Mouse (Mus musculus): Measurements from ENCODE around the gene 4933416C03Rik. TPM values are rescaled to one million over a fixed set of nuclear protein-coding genes. Genes with fewer than 3 reads are reported as not detected.
A peak's percentile ranks its signal among the peaks of the same experiment; 100 is the strongest.

The 4933416C03Rik gene
- total RNA-seq (2014; fragmentation: Nextera tagmentation), result not detected in 2 replicates
- total RNA-seq (2017), result not detected in 2 replicates

- ATAC-seq (replicated peaks; ENCODE audit: poor library complexity, severe bottlenecking), result no peak
Measured at GRCm38 (mm10) chr10:116113867-116114474, at the start of gene 4933416C03Rik. Gene 4933416C03Rik (minus strand): TSS chr10:116113917.

DNA sequence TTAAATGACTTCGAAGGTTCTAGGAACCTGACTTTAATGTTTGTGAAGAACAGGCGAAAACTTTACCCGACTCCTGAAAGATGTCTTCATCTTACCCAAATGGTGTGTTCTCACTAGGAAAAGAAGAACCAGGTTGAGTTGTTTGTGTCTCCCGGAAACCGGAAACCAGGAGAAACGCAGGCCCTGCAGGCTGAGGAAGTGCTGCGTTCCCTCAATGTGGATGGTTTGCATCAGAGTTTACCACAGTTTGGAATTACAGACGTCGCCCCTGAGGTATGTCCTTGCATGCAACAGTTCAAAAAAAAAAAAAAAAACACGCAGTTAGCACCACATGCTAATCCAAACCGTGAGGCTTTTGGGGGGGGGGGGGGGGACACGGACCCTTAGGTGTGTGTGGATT, 48.6 kb upstream of the 4933416C03Rik start:
- ATAC-seq (replicated peaks; ENCODE audit: poor library complexity, severe bottlenecking), result peak; percentile 97

GRCm38 (mm10) chr10:116156699-116157098, 43.0 kb upstream of the 4933416C03Rik start:
- ATAC-seq (replicated peaks; ENCODE audit: poor library complexity, severe bottlenecking), result peak; percentile 97

GRCm38 (mm10) chr10:116154707-116155106, 41.0 kb upstream of the 4933416C03Rik start:
- ATAC-seq (replicated peaks; ENCODE audit: poor library complexity, severe bottlenecking), result peak; percentile 60

- no peak for ATAC-seq (replicated peaks; ENCODE audit: poor library complexity, severe bottlenecking)
Measured at GRCm38 (mm10) chr10:116146091-116146490, 32.4 kb upstream of the 4933416C03Rik start.

- no peak for ATAC-seq (replicated peaks; ENCODE audit: poor library complexity, severe bottlenecking)
Measured at GRCm38 (mm10) chr10:116143684-116144083, 30.0 kb upstream of the 4933416C03Rik start.

- no peak for ATAC-seq (replicated peaks; ENCODE audit: poor library complexity, severe bottlenecking)
Measured at GRCm38 (mm10) chr10:116140226-116140625, 26.5 kb upstream of the 4933416C03Rik start.

DNA sequence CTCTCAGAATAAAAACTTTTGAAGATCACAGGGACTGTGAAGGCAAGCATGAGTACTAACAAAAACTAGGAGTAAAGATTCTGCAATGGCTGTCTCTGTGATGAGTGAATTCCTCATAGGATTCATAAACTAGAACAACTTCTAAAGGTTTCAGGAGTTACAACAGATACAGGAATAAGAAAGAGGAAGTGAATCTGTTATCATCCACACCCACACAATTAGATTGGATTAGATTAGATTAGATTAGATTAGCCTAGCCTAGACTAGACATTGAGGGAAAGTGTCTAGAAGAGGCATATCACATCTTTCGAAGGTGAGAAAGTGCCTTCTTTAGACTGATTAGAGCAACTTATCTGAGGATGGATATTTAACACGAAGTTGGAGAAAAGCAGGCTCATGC, 21.5 kb upstream of the 4933416C03Rik start:
- ATAC-seq (replicated peaks; ENCODE audit: poor library complexity, severe bottlenecking), result peak; percentile 69

- ATAC-seq (replicated peaks; ENCODE audit: poor library complexity, severe bottlenecking), result no peak
Measured at GRCm38 (mm10) chr10:116132233-116132632, 18.5 kb upstream of the 4933416C03Rik start.

DNA sequence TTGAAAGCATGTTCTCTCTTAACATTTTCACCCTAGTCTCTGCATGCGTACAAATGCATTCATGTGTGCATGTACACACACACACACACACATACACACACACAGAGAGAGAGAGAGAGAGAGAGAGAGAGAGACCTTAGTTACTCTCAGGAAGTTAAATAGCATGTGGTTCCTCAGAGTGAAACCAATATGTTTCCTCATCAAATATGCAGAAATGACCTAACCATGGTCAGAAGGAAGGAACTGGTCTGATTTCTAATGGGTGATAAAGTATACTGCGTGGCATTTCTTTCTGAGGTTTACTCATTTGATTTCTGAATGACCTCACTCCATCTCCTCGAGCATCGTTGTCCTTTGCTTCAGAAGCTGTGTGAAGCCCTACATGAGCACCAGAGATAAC, 17.5 kb upstream of the 4933416C03Rik start:
- peak; percentile 96 for ATAC-seq (replicated peaks; ENCODE audit: poor library complexity, severe bottlenecking)

GRCm38 (mm10) chr10:116130401-116130800, 16.7 kb upstream of the 4933416C03Rik start:
- ATAC-seq (replicated peaks; ENCODE audit: poor library complexity, severe bottlenecking), result no peak

GRCm38 (mm10) chr10:116125364-116125763, 11.6 kb upstream of the 4933416C03Rik start:
- no peak for ATAC-seq (replicated peaks; ENCODE audit: poor library complexity, severe bottlenecking)

GRCm38 (mm10) chr10:116123808-116124207, 10.1 kb upstream of the 4933416C03Rik start:
- no peak for ATAC-seq (replicated peaks; ENCODE audit: poor library complexity, severe bottlenecking)

DNA sequence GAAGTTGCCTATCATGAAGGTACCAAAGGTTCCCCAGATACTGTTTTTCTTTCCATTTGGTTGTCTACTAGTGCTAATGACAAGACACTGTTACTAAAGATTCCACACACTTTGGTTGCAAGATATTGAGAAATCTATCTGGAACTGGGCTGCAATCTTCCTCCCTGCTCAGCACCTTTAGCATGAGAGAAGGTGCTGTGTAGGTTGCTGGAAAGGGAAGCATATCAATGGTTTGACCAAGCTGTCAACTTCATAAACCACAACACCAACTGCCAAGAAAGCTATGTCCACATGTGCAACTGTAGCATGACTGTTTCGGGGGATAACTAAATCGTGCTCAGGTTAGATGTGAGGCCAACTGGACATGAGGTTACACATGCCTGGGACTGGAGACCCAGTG, 7.7 kb upstream of the 4933416C03Rik start:
- ATAC-seq (replicated peaks; ENCODE audit: poor library complexity, severe bottlenecking), result peak; percentile 94

GRCm38 (mm10) chr10:116117060-116117459, 3.3 kb upstream of the 4933416C03Rik start:
- no peak for ATAC-seq (replicated peaks; ENCODE audit: poor library complexity, severe bottlenecking)

DNA sequence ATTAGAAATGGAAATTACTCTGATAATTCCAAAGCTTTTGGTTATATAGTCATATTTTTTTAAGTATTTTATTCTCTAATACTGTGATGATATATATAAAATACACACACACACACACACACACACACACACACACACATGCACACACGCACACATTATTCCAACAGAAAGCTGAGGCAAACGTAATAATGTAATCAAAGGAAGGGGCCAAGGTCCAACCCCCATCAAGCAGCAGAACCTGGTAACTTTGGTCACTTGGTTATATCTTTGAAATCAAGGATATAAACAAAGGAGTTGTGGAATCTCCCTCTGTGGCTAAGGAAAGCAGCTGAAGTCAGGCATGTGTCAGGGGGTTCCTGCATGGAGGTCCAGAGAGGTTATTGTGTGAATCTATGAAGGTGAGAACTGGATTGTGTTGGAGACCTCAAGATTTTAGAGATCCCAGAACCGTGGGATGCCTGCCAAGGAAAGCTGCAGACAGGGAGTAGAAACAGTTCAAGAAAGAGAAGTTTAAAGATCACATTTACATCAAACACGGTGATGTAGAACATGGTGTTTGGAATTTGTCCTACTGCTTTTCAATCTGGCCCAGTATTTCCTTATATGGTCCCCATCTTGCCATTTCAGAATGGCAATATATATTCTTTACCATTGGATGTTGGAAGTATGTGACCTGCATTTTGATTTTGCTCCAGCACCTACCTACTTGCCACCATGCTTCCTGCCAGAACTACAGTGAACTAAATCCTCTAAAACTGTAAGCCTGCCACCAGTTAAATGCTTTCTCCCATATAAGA, 2.4 kb upstream of the 4933416C03Rik start:
- ATAC-seq (replicated peaks; ENCODE audit: poor library complexity, severe bottlenecking), result no peak

- peak; percentile 61 for ATAC-seq (replicated peaks; ENCODE audit: poor library complexity, severe bottlenecking)
Measured at GRCm38 (mm10) chr10:116112868-116113267, 849 bp downstream of the 4933416C03Rik start.

DNA sequence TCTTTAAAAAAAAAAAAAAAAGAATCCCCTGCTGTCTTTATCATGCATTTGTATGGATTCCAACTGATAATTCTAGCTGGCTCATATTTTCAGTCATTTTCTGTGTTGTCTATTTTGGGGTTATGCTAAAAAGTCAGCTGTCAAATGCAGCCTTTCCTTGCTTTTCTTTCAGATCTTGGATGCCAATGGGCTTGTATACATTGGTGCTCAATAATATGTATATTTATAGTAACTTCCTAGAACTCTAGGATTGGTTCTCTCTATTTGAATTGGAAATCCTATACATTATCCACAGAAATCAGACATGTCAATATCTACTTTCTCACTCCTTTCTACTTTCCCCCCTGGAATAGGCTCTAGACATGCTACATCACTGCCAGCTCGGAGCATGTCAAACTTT, 5.0 kb downstream of the 4933416C03Rik start:
- no peak for ATAC-seq (replicated peaks; ENCODE audit: poor library complexity, severe bottlenecking)

GRCm38 (mm10) chr10:116108176-116108575, 5.5 kb downstream of the 4933416C03Rik start:
- 0 out of 2 replicates have a peak, but pooled peaks have one; percentile 37 for ATAC-seq (replicated peaks; ENCODE audit: poor library complexity, severe bottlenecking)

DNA sequence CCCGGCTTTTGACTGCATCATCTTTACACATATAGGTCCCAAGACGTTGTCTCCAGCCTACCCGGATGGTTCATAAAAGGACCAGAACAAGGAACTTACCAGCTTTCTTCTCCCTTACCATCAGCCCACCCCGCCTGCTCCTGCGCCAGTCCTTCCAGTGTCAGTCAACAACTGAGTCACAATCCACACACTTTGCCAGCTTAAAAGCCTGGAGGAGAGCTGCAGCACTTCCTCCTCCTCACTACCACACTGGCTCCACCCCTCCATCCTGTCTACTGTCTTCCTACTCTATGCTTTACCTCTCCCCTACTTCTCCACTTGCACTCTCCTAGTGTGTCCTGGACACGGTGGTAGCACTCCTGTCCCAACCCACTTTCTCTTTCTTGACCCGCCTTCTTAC, 15.2 kb downstream of the 4933416C03Rik start:
- peak; percentile 67 for ATAC-seq (replicated peaks; ENCODE audit: poor library complexity, severe bottlenecking)

DNA sequence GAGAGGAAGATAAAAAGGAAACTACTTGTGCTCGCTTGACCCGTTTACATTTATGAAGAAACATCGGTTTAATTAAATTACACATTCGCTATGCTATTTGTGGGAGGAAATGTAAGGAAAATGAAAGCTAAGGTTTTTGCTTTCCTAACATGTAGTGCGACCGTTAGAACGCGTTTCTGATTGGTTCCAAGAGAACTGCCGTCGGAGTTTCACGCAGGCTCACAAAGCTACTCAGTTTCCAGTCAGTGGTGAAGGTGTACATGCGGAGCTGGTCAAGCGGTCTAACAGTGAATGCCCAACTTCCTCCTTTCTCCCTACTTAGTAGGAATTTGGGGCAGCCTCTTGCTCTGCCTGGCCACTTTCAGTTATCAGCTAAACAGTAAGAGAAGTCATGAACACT, 17.3 kb downstream of the 4933416C03Rik start:
- ATAC-seq (replicated peaks; ENCODE audit: poor library complexity, severe bottlenecking), result 0 out of 2 replicates have a peak, but pooled peaks have one; percentile 25

GRCm38 (mm10) chr10:116083965-116084364, 29.8 kb downstream of the 4933416C03Rik start:
- ATAC-seq (replicated peaks; ENCODE audit: poor library complexity, severe bottlenecking), result peak; percentile 59
